Mouse (Mus musculus): ENCODE results near the gene Plekhh3. TPM values are rescaled to one million over a fixed set of nuclear protein-coding genes. Genes with fewer than 3 reads are reported as not detected.
"Not testable (repeated sequence)": the region's sequence is repeated elsewhere in the genome, so short reads cannot be mapped to it uniquely, and the experiment has no call there.

Gene Plekhh3
- polyA plus RNA-seq, 1 experiment from 2014 or later, result 11.1 TPM

- Histone ChIP-seq H3K4me2 (replicated peaks) (no peak overlapping the region), H3K27me3 (replicated peaks) (peaks cover 13% of the 10 kb centered on the region), H3K9ac (no peak overlapping the region), H3K9me3 (no peaks in the 10 kb centered on the region), H3K4me1 (replicated peaks) (peaks cover 42% of the 10 kb centered on the region), H3K27ac (no peak overlapping the region), H3K4me3 (replicated peaks) (no peak overlapping the region), H3K36me3 (peaks cover 35% of the 10 kb centered on the region)
- ATAC-seq, result no peak
- 55% methylated on average over 35 of the region's 35 CpGs for WGBS
Measured at GRCm38 (mm10) chr11:101164677-101165580, 6.2 kb downstream of the Plekhh3 start.

GRCm38 (mm10) chr11:101164351-101164665 lies 6.8 kb downstream of the Plekhh3 start:
- WGBS, result 42% methylated on average over 21 of the region's 21 CpGs
- Histone ChIP-seq H3K4me2 (replicated peaks) (peak overlapping the region; percentile 51), H3K4me1 (replicated peaks) (peaks cover 36% of the 10 kb centered on the region), H3K27ac (no peak overlapping the region), H3K27me3 (replicated peaks) (peaks cover 13% of the 10 kb centered on the region), H3K4me3 (replicated peaks) (peak overlapping the region; percentile 16), H3K9ac (0 out of 2 replicates have a peak overlapping the region, but pooled peaks have one; percentile 23), H3K36me3 (peaks cover 35% of the 10 kb centered on the region), H3K9me3 (no peaks in the 10 kb centered on the region)
- ATAC-seq, result no peak

GRCm38 (mm10) chr11:101163476-101164350 lies 7.4 kb downstream of the Plekhh3 start:
- peaks cover 30% of the 10 kb centered on the region for H3K4me1 ChIP-seq (replicated peaks)
- H3K27ac ChIP-seq, result no peak overlapping the region
- H3K9me3 ChIP-seq, result no peaks in the 10 kb centered on the region
- peak; percentile 52 for ATAC-seq
- H3K4me2 ChIP-seq (replicated peaks), result peak overlapping the region; percentile 51
- peak overlapping the region; percentile 16 for H3K4me3 ChIP-seq (replicated peaks)
- peaks cover 35% of the 10 kb centered on the region for H3K36me3 ChIP-seq
- H3K9ac ChIP-seq, result 0 out of 2 replicates have a peak overlapping the region, but pooled peaks have one; percentile 23
- H3K27me3 ChIP-seq (replicated peaks), result peaks cover 13% of the 10 kb centered on the region
- WGBS, result 44% methylated on average over 48 of the region's 49 CpGs

- Histone ChIP-seq H3K4me2 (replicated peaks) (no peak overlapping the region), H3K27ac (no peak overlapping the region), H3K36me3 (peaks cover 31% of the 10 kb centered on the region), H3K27me3 (replicated peaks) (peaks cover 13% of the 10 kb centered on the region), H3K9ac (no peak overlapping the region), H3K4me1 (replicated peaks) (peaks cover 25% of the 10 kb centered on the region), H3K4me3 (replicated peaks) (no peak overlapping the region), H3K9me3 (no peaks in the 10 kb centered on the region)
- WGBS, result 70% methylated on average over 5 of the region's 5 CpGs
- no peak for ATAC-seq
Measured at GRCm38 (mm10) chr11:101162772-101163171, 8.4 kb downstream of the Plekhh3 start.

DNA sequence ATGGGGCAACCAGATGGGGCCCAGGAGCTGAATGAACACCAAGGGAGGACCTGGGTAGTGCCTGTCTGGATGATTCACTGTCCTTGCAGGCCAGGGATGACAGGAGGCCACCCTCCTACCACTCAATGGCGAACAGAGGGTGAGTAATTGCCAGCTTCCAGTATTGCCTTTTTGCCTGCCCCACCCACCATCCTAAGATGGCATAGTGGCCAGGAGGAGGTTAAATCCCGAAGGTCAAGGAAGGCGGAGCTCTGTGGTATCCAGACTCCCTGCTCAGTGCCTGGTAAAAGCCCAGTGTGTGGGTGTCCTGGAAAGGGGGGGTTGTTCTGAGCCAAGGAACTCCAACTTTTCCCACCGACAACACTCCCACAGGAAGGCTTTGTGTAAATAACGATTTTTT lies 8.8 kb downstream of the Plekhh3 start:
- no peaks in the 10 kb centered on the region for H3K9me3 ChIP-seq
- peaks cover 13% of the 10 kb centered on the region for H3K27me3 ChIP-seq (replicated peaks)
- no peak overlapping the region for H3K4me2 ChIP-seq (replicated peaks)
- no peak overlapping the region for H3K4me3 ChIP-seq (replicated peaks)
- WGBS, result 57% methylated on average over 5 of the region's 5 CpGs
- peaks cover 25% of the 10 kb centered on the region for H3K4me1 ChIP-seq (replicated peaks)
- H3K9ac ChIP-seq, result no peak overlapping the region
- ATAC-seq, result no peak
- peaks cover 26% of the 10 kb centered on the region for H3K36me3 ChIP-seq
- H3K27ac ChIP-seq, result no peak overlapping the region

- H3K4me2 ChIP-seq (replicated peaks), result no peak overlapping the region
- H3K9ac ChIP-seq, result no peak overlapping the region
- ATAC-seq, result no peak
- no peak overlapping the region for H3K27ac ChIP-seq
- 88% methylated on average over 15 of the region's 15 CpGs for WGBS
- peaks cover 25% of the 10 kb centered on the region for H3K4me1 ChIP-seq (replicated peaks)
- peaks cover 10% of the 10 kb centered on the region for H3K27me3 ChIP-seq (replicated peaks)
- H3K4me3 ChIP-seq (replicated peaks), result no peak overlapping the region
- H3K9me3 ChIP-seq, result no peaks in the 10 kb centered on the region
- peaks cover 23% of the 10 kb centered on the region for H3K36me3 ChIP-seq
Measured at GRCm38 (mm10) chr11:101161551-101161950, 9.6 kb downstream of the Plekhh3 start.

GRCm38 (mm10) chr11:101160981-101161505 lies 10.1 kb downstream of the Plekhh3 start:
- H3K4me1 ChIP-seq (replicated peaks), result peaks cover 27% of the 10 kb centered on the region
- not testable (repeated sequence) for H3K4me2 ChIP-seq (replicated peaks); H3K27ac ChIP-seq; H3K9ac ChIP-seq; H3K4me3 ChIP-seq (replicated peaks); ATAC-seq; H3K27me3 ChIP-seq (replicated peaks); H3K9me3 ChIP-seq
- 82% methylated on average over 8 of the region's 8 CpGs for WGBS
- H3K36me3 ChIP-seq, result peaks cover 18% of the 10 kb centered on the region

GRCm38 (mm10) chr11:101160151-101160550 lies 11.0 kb downstream of the Plekhh3 start:
- Histone ChIP-seq H3K36me3 (peaks cover 18% of the 10 kb centered on the region), H3K4me1 (replicated peaks) (peaks cover 31% of the 10 kb centered on the region)
- not testable (repeated sequence) for ATAC-seq; H3K4me2 ChIP-seq (replicated peaks); H3K9ac ChIP-seq; H3K9me3 ChIP-seq; H3K27me3 ChIP-seq (replicated peaks); H3K27ac ChIP-seq; H3K4me3 ChIP-seq (replicated peaks)
- 79% methylated on average over 10 of the region's 10 CpGs for WGBS

GRCm38 (mm10) chr11:101155728-101156371 lies 15.3 kb downstream of the Plekhh3 start, which contains the start of gene Tubg2:
Gene Tubg2, plus strand, starts transcription at chr11:101155907.
- H3K27me3 ChIP-seq (replicated peaks), result no peaks in the 10 kb centered on the region
- H3K27ac ChIP-seq, result peak within 1 kb of the TSS; percentile 67
- H3K4me3 ChIP-seq (replicated peaks), result peak within 1 kb of the TSS; percentile 42
- H3K4me1 ChIP-seq (replicated peaks), result peaks cover 10% of the 10 kb centered on the region
- peak within 1 kb of the TSS; percentile 56 for H3K9ac ChIP-seq
- H3K36me3 ChIP-seq, result no peaks in the 10 kb centered on the region
- H3K4me2 ChIP-seq (replicated peaks), result peak within 1 kb of the TSS; percentile 92
- no peaks in the 10 kb centered on the region for H3K9me3 ChIP-seq
- ATAC-seq, result peak; percentile 73
- 2% methylated on average over 36 of the region's 36 CpGs for WGBS

DNA sequence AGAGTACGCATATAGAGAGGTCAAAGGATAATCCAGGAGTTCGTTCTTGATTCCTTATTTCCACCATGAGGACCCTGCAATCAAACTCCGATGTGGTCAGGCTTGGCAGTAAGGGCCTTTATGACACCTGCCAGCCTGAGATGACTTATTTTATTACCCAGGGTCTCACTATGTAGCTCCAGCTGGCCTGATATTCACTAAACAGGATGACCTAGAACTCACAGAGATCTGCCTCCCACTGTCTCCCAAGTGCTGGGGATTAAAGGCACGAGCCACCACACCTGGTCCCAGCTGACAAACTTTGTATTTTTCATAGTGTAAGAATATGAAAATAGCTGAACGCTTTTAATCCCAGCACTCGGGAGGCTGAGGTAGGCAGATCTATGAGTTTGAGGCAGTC lies 16.0 kb downstream of the Plekhh3 start:
- no peak for ATAC-seq
- no peak overlapping the region for H3K4me2 ChIP-seq (replicated peaks)
- no peak overlapping the region for H3K4me3 ChIP-seq (replicated peaks)
- H3K27ac ChIP-seq, result no peak overlapping the region
- H3K4me1 ChIP-seq (replicated peaks), result peaks cover 10% of the 10 kb centered on the region
- H3K27me3 ChIP-seq (replicated peaks), result no peaks in the 10 kb centered on the region
- no peak overlapping the region for H3K9ac ChIP-seq
- 66% methylated on average over 6 of the region's 6 CpGs for WGBS
- H3K9me3 ChIP-seq, result no peaks in the 10 kb centered on the region
- no peaks in the 10 kb centered on the region for H3K36me3 ChIP-seq

GRCm38 (mm10) chr11:101154648-101155047 lies 16.5 kb downstream of the Plekhh3 start:
- no peak for ATAC-seq
- Histone ChIP-seq H3K27ac (no peak overlapping the region), H3K4me3 (replicated peaks) (no peak overlapping the region), H3K4me2 (replicated peaks) (no peak overlapping the region), H3K9me3 (no peaks in the 10 kb centered on the region), H3K4me1 (replicated peaks) (peaks cover 14% of the 10 kb centered on the region), H3K9ac (no peak overlapping the region), H3K36me3 (no peaks in the 10 kb centered on the region), H3K27me3 (replicated peaks) (no peaks in the 10 kb centered on the region)

- H3K9me3 ChIP-seq, result no peaks in the 10 kb centered on the region
- 56% methylated on average over 1 of the region's 1 CpGs for WGBS
- no peak overlapping the region for H3K4me2 ChIP-seq (replicated peaks)
- peak; percentile 39; the same call in 1 of the 2 replicates for ATAC-seq
- no peaks in the 10 kb centered on the region for H3K36me3 ChIP-seq
- peaks cover 25% of the 10 kb centered on the region for H3K4me1 ChIP-seq (replicated peaks)
- no peak overlapping the region for H3K9ac ChIP-seq
- no peak overlapping the region for H3K27ac ChIP-seq
- no peak overlapping the region for H3K4me3 ChIP-seq (replicated peaks)
- no peaks in the 10 kb centered on the region for H3K27me3 ChIP-seq (replicated peaks)
Measured at GRCm38 (mm10) chr11:101152825-101153224, 18.3 kb downstream of the Plekhh3 start.
